ENCODE assay signal across 35 mouse cellular contexts in the genomic region with DNA sequence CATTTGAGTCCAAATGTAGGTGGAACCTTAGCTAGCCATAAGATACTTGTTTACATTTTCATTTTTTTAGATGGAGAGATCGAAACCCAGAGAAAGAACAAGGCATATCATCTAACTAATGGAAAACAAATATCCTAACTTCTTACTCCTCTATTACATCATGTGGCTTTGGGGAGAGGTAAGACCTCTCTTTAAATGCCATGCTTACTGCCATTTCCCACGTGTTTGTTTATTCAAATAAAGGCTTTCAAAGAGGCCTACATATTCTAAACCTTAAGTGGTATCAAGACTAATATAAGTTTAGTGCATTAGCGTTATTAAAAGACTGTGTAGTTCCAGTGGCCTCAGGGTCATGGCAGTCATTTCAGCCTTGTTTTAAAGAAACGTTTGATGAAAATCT.
"Had no signal": no experiment of that assay in that cellular context is flagged by ENCODE, and none has a peak within 500 bp of the region (broad histone marks: within the 10 kb centered on the region; RNA-seq: fewer than 3 reads in every experiment).

No protein-coding gene starts in this region.

- H3K4me3 ChIP-seq: heart, embryonic 10.5 days; heart, embryonic 12.5 days; heart, embryonic 13.5 days; heart, embryonic 15.5 days; hindbrain, embryonic 10.5 days; hindbrain, embryonic 12.5 days; hindbrain, embryonic 13.5 days; hindbrain, embryonic 15.5 days; intestine, embryonic 15.5 days; kidney, embryonic 15.5 days; layer of hippocampus, adult 2 months; left cerebral cortex, adult 2 months had no signal

- H3K9me3 ChIP-seq: heart, embryonic 10.5 days; heart, embryonic 12.5 days; heart, embryonic 13.5 days; heart, embryonic 15.5 days; hindbrain, embryonic 10.5 days; hindbrain, embryonic 12.5 days; hindbrain, embryonic 13.5 days; hindbrain, embryonic 15.5 days; intestine, embryonic 15.5 days; kidney, embryonic 15.5 days had no signal

- H3K27me3 ChIP-seq: heart, embryonic 12.5 days; heart, embryonic 13.5 days; heart, embryonic 15.5 days; hindbrain, embryonic 12.5 days; hindbrain, embryonic 13.5 days; hindbrain, embryonic 15.5 days; intestine, embryonic 15.5 days; kidney, embryonic 15.5 days had no signal

- H3K9ac ChIP-seq: heart, embryonic 12.5 days; heart, embryonic 13.5 days; heart, embryonic 15.5 days; hindbrain, embryonic 12.5 days; hindbrain, embryonic 13.5 days; hindbrain, embryonic 14.5 days; hindbrain, embryonic 15.5 days; intestine, embryonic 15.5 days; kidney, embryonic 15.5 days had no signal

- DNase-seq: heart, postnatal 10 days; heart, postnatal 14 days; heart, postnatal 4 days; kidney, adult 11 months; kidney, adult 18-20 months; kidney, adult 2 months; kidney, adult 8-10 months; kidney, adult 9 months; kidney, postnatal 10 days; kidney, postnatal 14 days; kidney, postnatal 25 days; kidney, postnatal 36 days; kidney, postnatal 4 days; layer of hippocampus, adult 9-11 months; layer of hippocampus, postnatal 36 days had no signal

- ATAC-seq: hindbrain, embryonic 16.5 days; hindbrain, postnatal 0 days; inflammation-experienced regulatory T-cells, adult 6 months; intestine, embryonic 15.5 days; intestine, embryonic 16.5 days; intestine, postnatal 0 days had no signal

- H3K36me3 ChIP-seq: heart, embryonic 10.5 days; heart, embryonic 12.5 days; heart, embryonic 13.5 days; heart, embryonic 15.5 days; hindbrain, embryonic 10.5 days; hindbrain, embryonic 12.5 days; hindbrain, embryonic 13.5 days; hindbrain, embryonic 15.5 days; intestine, embryonic 15.5 days; kidney, embryonic 15.5 days had no signal

- H3K4me2 ChIP-seq: heart, embryonic 11.5 days; heart, embryonic 12.5 days; heart, embryonic 13.5 days; heart, embryonic 15.5 days; hindbrain, embryonic 12.5 days; hindbrain, embryonic 13.5 days; hindbrain, embryonic 14.5 days; hindbrain, embryonic 15.5 days; intestine, embryonic 15.5 days; kidney, embryonic 15.5 days had no signal

- H3K27ac ChIP-seq: heart, embryonic 13.5 days; heart, embryonic 15.5 days; hindbrain, embryonic 12.5 days; hindbrain, embryonic 13.5 days; hindbrain, embryonic 14.5 days; hindbrain, embryonic 15.5 days; hindbrain, postnatal 0 days; intestine, embryonic 15.5 days; kidney, embryonic 15.5 days; kidney, postnatal 0 days; layer of hippocampus, adult 2 months; left cerebral cortex, adult 2 months had no signal
